Mouse (Mus musculus): ENCODE measurements at regions not wholly inside any gene's neighbourhood (a gene's known extent, or its start where the extent isn't known, plus 50 kb on each side); places are given as distances from the start of the nearest gene placed in this dataset.

DNA sequence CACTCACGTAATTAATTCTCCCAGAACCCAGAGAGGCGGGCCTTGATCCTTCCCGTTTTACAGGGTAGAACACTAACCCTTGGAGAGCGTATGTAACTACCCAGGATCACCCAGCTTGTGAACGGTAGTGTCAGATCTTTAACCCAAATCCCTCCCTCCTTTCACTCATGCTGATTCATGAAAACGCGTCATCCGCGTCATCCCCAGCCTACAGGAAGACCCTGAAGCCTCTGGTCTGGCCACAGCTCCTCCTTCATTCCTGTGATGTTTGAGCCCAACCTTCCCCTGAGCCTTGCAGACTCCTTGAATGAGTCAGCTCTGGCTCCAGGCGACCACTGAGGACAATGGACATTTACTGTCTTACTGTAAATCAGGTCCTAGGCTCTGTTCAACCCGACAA lies 49.8 kb upstream of the Tle3 start:
- no peaks in the 10 kb centered on the region for H3K36me3 ChIP-seq (ENCODE audit: control insufficient read depth, insufficient read depth, low read length)
- H3K4me3 ChIP-seq (replicated peaks; ENCODE audit: low read depth, low read length): no peak overlapping the region
- H3K4me2 ChIP-seq (ENCODE audit: low read length): no peak overlapping the region
- no peaks in the 10 kb centered on the region for H3K9me3 ChIP-seq (ENCODE audit: control insufficient read depth, low read length)
- H3K4me1 ChIP-seq (ENCODE audit: control insufficient read depth, insufficient read depth, low read length): peaks cover 21% of the 10 kb centered on the region
- no peak overlapping the region for H3K9ac ChIP-seq (replicated peaks; ENCODE audit: low read length)
- DNase-seq (no peak), ATAC-seq (ENCODE audit: low FRiP score, low TSS enrichment) (no peak)
- H3K27ac ChIP-seq (replicated peaks; ENCODE audit: low read depth, low read length): no peak overlapping the region
- no peaks in the 10 kb centered on the region for H3K27me3 ChIP-seq (ENCODE audit: control insufficient read depth, insufficient read depth, low read length)
- 66% methylated on average over 11 of the region's 11 CpGs for WGBS
